In genomic region chr13:113357438-113358144, GRCm38 (mm10) we compare ENCODE assay signal across 26 mouse cellular contexts.
DNase-seq lines count a peak whose midpoint lies in the region; ATAC-seq lines count a peak whose summit lies in the region.
"Had no signal": no experiment of that assay in that cellular context is flagged by ENCODE, and none has a peak within 500 bp of the region (broad histone marks: within the 10 kb centered on the region; RNA-seq: fewer than 3 reads in every experiment).

No protein-coding gene starts in this region.

- no peak overlapping the region for H3K4me2 ChIP-seq in forebrain, embryonic 14.5 days (ENCODE audit: low read length)
- H3K4me2 ChIP-seq in forebrain, embryonic 12.5 days = no peak overlapping the region
- no peak overlapping the region for H3K4me2 ChIP-seq in kidney, embryonic 15.5 days
- H3K4me2 ChIP-seq in embryonic facial prominence, embryonic 15.5 days (replicated peaks) = no peak overlapping the region
- H3K4me2 ChIP-seq: embryonic facial prominence, embryonic 13.5 days; intestine, embryonic 15.5 days; limb, embryonic 13.5 days; liver, embryonic 12.5 days; midbrain, embryonic 12.5 days; neural tube, embryonic 15.5 days had no signal

- H3K9ac ChIP-seq in forebrain, embryonic 14.5 days (ENCODE audit: low read length) = no peak overlapping the region
- no peak overlapping the region for H3K9ac ChIP-seq in forebrain, embryonic 12.5 days
- H3K9ac ChIP-seq in kidney, embryonic 15.5 days = no peak overlapping the region
- H3K9ac ChIP-seq in embryonic facial prominence, embryonic 15.5 days = no peak overlapping the region
- H3K9ac ChIP-seq: embryonic facial prominence, embryonic 13.5 days; intestine, embryonic 15.5 days; limb, embryonic 13.5 days; liver, embryonic 12.5 days; midbrain, embryonic 12.5 days; neural tube, embryonic 15.5 days had no signal

- peak; percentile 60; the same call in 1 of the 2 replicates for ATAC-seq in forebrain, embryonic 14.5 days
- ATAC-seq in forebrain, embryonic 12.5 days (ENCODE audit: low FRiP score) = no peak
- no peak for ATAC-seq in kidney, embryonic 15.5 days (replicated peaks; ENCODE audit: low FRiP score)
- no peak for ATAC-seq in embryonic facial prominence, embryonic 15.5 days (ENCODE audit: insufficient number of reproducible peaks, low FRiP score, low TSS enrichment, low read depth)
- ATAC-seq: CD4-positive, CD25-positive, alpha-beta regulatory T cell, adult 4 months; intestine, embryonic 15.5 days; liver, embryonic 12.5 days had no signal

- no peaks in the 10 kb centered on the region for H3K27me3 ChIP-seq in forebrain, embryonic 14.5 days (replicated peaks; ENCODE audit: control insufficient read depth, insufficient read depth, low read length)
- H3K27me3 ChIP-seq in forebrain, embryonic 12.5 days = no peaks in the 10 kb centered on the region
- no peaks in the 10 kb centered on the region for H3K27me3 ChIP-seq in kidney, embryonic 15.5 days
- no peaks in the 10 kb centered on the region for H3K27me3 ChIP-seq in embryonic facial prominence, embryonic 15.5 days
- H3K27me3 ChIP-seq: embryonic facial prominence, embryonic 13.5 days; intestine, embryonic 15.5 days; limb, embryonic 13.5 days; liver, embryonic 12.5 days; neural tube, embryonic 15.5 days had no signal

- WGBS in forebrain, embryonic 14.5 days = 49% methylated on average over 13 of the region's 13 CpGs
- WGBS in forebrain, embryonic 12.5 days = 75% methylated on average over 13 of the region's 13 CpGs
- 68% methylated on average over 13 of the region's 13 CpGs for WGBS in kidney, embryonic 15.5 days
- WGBS in embryonic facial prominence, embryonic 15.5 days = 56% methylated on average over 13 of the region's 13 CpGs

- DNase-seq in forebrain, embryonic 14.5 days (ENCODE audit: low spot score) = peak; percentile 60
- no peak for DNase-seq in kidney, postnatal 14 days
- peak; percentile 57 for DNase-seq in Muller cell, postnatal 12 days (ENCODE audit: inconsistent ontology term)
- no peak for DNase-seq in urinary bladder, postnatal 36 days (ENCODE audit: low spot score in 2 of 2)
- DNase-seq: adrenal gland, postnatal 25 days; cerebellum, adult 18-20 months; cerebellum, postnatal 14 days; heart, postnatal 4 days; kidney, adult 9 months; kidney, postnatal 4 days; layer of hippocampus, adult 9-11 months; lung, adult 18-20 months; lung, postnatal 10 days; thymus, adult 2 months; thymus, postnatal 4 days had no signal

- no peak overlapping the region for H3K27ac ChIP-seq in forebrain, embryonic 14.5 days (ENCODE audit: low read depth, low read length)
- H3K27ac ChIP-seq in forebrain, embryonic 12.5 days = no peak overlapping the region
- H3K27ac ChIP-seq in kidney, embryonic 15.5 days = peak overlapping the region; percentile 51; the same call in 1 of the 2 replicates
- H3K27ac ChIP-seq in embryonic facial prominence, embryonic 15.5 days (replicated peaks) = 0 out of 2 replicates have a peak overlapping the region, but pooled peaks have one; percentile 11
- H3K27ac ChIP-seq: embryonic facial prominence, embryonic 13.5 days; heart, embryonic 10.5 days; intestine, embryonic 15.5 days; limb, embryonic 13.5 days; liver, embryonic 12.5 days; midbrain, embryonic 12.5 days; neural tube, embryonic 15.5 days had no signal

- H3K4me3 ChIP-seq in forebrain, embryonic 14.5 days (ENCODE audit: low read depth, low read length) = no peak overlapping the region
- H3K4me3 ChIP-seq in forebrain, embryonic 12.5 days (replicated peaks) = no peak overlapping the region
- no peak overlapping the region for H3K4me3 ChIP-seq in kidney, embryonic 15.5 days (replicated peaks)
- H3K4me3 ChIP-seq in embryonic facial prominence, embryonic 15.5 days (replicated peaks) = no peak overlapping the region
- H3K4me3 ChIP-seq: embryonic facial prominence, embryonic 13.5 days; heart, embryonic 10.5 days; intestine, embryonic 15.5 days; limb, embryonic 13.5 days; liver, embryonic 12.5 days; midbrain, embryonic 12.5 days; neural tube, embryonic 15.5 days had no signal

- no peaks in the 10 kb centered on the region; the same call in 1 of the 2 replicates for H3K9me3 ChIP-seq in forebrain, embryonic 14.5 days (replicated peaks; ENCODE audit: control insufficient read depth, low read length)
- H3K9me3 ChIP-seq in forebrain, embryonic 12.5 days = no peaks in the 10 kb centered on the region
- no peaks in the 10 kb centered on the region for H3K9me3 ChIP-seq in kidney, embryonic 15.5 days (replicated peaks)
- H3K9me3 ChIP-seq in embryonic facial prominence, embryonic 15.5 days (replicated peaks) = no peaks in the 10 kb centered on the region
- H3K9me3 ChIP-seq: embryonic facial prominence, embryonic 13.5 days; heart, embryonic 10.5 days; intestine, embryonic 15.5 days; limb, embryonic 13.5 days; liver, embryonic 12.5 days; neural tube, embryonic 15.5 days had no signal

- H3K36me3 ChIP-seq in forebrain, embryonic 14.5 days (ENCODE audit: control insufficient read depth, insufficient read depth, low read length) = no peaks in the 10 kb centered on the region
- H3K36me3 ChIP-seq in forebrain, embryonic 12.5 days (replicated peaks) = no peaks in the 10 kb centered on the region
- no peaks in the 10 kb centered on the region for H3K36me3 ChIP-seq in kidney, embryonic 15.5 days
- no peaks in the 10 kb centered on the region for H3K36me3 ChIP-seq in embryonic facial prominence, embryonic 15.5 days
- H3K36me3 ChIP-seq: embryonic facial prominence, embryonic 13.5 days; heart, embryonic 10.5 days; intestine, embryonic 15.5 days; liver, embryonic 12.5 days; midbrain, embryonic 12.5 days; neural tube, embryonic 15.5 days had no signal

- H3K4me1 ChIP-seq in forebrain, embryonic 14.5 days (ENCODE audit: control insufficient read depth, insufficient read depth, low read length) = 0 out of 2 replicates have a peak, but pooled peaks cover under 1% of the 10 kb centered on the region
- H3K4me1 ChIP-seq in forebrain, embryonic 12.5 days = peaks cover 14% of the 10 kb centered on the region
- peaks cover 15% of the 10 kb centered on the region; the same call in 1 of the 2 replicates for H3K4me1 ChIP-seq in kidney, embryonic 15.5 days
- H3K4me1 ChIP-seq in embryonic facial prominence, embryonic 15.5 days = no peaks in the 10 kb centered on the region
- H3K4me1 ChIP-seq: intestine, embryonic 15.5 days had no signal

Comparison
In these comparisons a context has a peak if more than half of its experiments do, and no peak if none do; other contexts are left out.
1. DNase-seq: peak in forebrain, embryonic 14.5 days (single experiment) and Muller cell, postnatal 12 days (single experiment); none in kidney, postnatal 14 days (single experiment) and urinary bladder, postnatal 36 days (0 of 2).
2. H3K27ac ChIP-seq: peak in kidney, embryonic 15.5 days (single experiment) and embryonic facial prominence, embryonic 15.5 days (single experiment); none in forebrain, embryonic 14.5 days (single experiment) and forebrain, embryonic 12.5 days (single experiment).